Mouse (Mus musculus): ENCODE data around the gene Tmem200a. TPM values are rescaled to one million over a fixed set of nuclear protein-coding genes. Genes with fewer than 3 reads are reported as not detected.
"Not testable (repeated sequence)": the region's sequence is repeated elsewhere in the genome, so short reads cannot be mapped to it uniquely, and the experiment has no call there.

Gene Tmem200a
- polyA plus RNA-seq, 1 experiment from 2014 or later = 31.2 TPM

DNA sequence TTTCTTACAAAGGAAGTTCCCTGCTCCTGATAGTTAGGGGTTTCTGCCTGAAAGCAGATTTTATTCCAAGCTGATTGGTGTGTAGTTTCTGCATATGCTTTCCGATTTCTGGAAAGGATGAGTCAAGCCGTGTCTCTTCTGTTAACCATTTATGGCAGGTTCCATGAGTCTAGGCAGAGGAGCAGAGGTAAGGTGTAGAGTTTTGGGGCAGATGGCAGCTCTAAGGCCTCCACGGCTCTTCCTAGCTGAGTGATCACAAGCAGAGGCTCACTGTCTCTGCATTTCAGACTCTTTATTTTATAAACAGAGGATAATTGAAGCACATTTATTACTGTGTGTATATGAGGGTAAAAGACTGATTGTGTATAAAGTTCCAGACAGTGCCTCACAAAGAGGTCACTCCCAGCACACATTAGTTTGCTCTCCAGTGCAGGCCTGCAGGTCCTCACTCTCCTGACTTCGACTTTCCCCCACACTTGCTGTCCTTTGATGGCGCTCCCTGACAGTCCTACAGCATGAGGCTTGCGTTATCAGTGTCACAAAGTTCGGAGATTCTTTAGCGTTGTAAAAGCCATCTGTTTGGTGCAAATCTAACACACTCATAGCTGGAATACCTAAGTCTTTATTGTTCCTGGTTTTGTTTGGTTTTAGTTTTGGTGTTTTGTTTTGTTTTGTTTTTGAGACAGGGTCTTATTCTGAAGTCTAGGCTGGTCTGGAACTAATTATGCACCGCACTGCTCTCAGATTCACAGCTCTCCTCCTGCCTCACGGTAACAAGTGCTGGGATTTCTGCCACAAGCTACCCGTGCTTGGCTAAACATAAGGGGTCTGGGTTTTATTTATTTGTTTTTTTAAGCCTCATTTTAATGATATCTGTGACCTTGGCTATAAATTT lies 151.1 kb downstream of the Tmem200a start:
- no peaks in the 10 kb centered on the region for H3K9me3 ChIP-seq
- WGBS = 61% methylated on average over 11 of the region's 11 CpGs
- no peaks in the 10 kb centered on the region for H3K27me3 ChIP-seq
- peaks cover 23% of the 10 kb centered on the region for H3K4me1 ChIP-seq (replicated peaks)
- H3K4me2 ChIP-seq (replicated peaks) = no peak overlapping the region
- H3K27ac ChIP-seq = no peak overlapping the region
- no peak overlapping the region for H3K4me3 ChIP-seq (replicated peaks)
- no peak for ATAC-seq
- no peak overlapping the region for H3K9ac ChIP-seq (replicated peaks)
- H3K36me3 ChIP-seq = no peaks in the 10 kb centered on the region

DNA sequence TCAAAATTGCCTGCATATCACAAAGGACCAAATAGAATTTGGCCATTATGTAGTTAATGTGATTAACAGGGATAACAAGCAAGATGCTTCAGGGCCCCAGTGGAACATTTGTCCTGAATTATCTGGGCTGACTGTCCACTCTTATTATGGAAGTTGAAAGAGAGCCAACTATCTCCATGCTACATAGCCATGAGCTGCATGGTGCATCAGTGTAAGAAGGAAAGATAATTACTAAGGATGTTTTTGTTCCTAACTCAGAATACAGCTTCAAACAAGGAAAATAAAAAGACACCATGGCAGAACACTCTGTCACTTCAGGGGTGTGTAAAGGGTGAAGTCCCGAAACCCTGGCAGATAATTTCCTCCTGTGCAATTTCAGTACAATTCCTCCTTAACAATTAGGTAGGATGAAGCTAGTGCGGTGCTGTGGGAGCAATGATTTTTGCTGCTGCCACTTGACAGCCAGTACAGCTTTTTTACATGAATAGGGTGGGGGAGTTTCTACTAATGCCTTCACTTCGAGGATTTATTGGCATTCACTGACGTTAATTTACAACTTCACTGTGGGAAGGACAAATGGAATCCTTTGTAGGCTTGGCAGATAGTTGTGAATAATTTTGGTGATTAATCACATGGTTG lies 158.1 kb downstream of the Tmem200a start:
- no peaks in the 10 kb centered on the region for H3K27me3 ChIP-seq
- H3K4me2 ChIP-seq (replicated peaks) = no peak overlapping the region
- ATAC-seq = peak; percentile 34
- no peak overlapping the region for H3K4me3 ChIP-seq (replicated peaks)
- H3K4me1 ChIP-seq (replicated peaks) = peaks cover 6% of the 10 kb centered on the region; the same call in 1 of the 2 replicates
- no peak overlapping the region for H3K9ac ChIP-seq (replicated peaks)
- H3K9me3 ChIP-seq = no peaks in the 10 kb centered on the region
- H3K27ac ChIP-seq = no peak overlapping the region
- H3K36me3 ChIP-seq = no peaks in the 10 kb centered on the region
- WGBS = 35% methylated on average over 4 of the region's 4 CpGs

DNA sequence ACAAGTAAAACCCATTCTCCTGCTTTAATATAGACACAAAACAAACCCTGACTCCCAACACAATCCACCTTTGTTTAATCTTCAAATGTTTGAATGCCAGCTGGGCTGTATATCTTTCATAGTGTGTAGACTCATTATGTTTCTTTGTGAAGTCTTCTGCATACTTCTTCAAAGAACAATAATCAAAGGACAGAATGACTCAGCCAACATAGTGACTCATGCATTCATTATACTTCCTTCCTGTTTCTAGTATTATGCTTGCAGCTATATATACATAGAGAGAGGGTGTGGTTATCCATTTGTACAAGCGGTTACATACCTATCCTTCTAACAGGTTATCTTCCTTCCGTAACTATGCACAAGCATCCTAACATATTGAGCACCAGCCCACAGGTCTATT lies 160.7 kb downstream of the Tmem200a start:
- peaks cover 6% of the 10 kb centered on the region; the same call in 1 of the 2 replicates for H3K4me1 ChIP-seq (replicated peaks)
- no peaks in the 10 kb centered on the region for H3K36me3 ChIP-seq
- no peak overlapping the region for H3K27ac ChIP-seq
- no peaks in the 10 kb centered on the region for H3K27me3 ChIP-seq
- no peaks in the 10 kb centered on the region for H3K9me3 ChIP-seq
- no peak overlapping the region for H3K9ac ChIP-seq (replicated peaks)
- no peak overlapping the region for H3K4me2 ChIP-seq (replicated peaks)
- H3K4me3 ChIP-seq (replicated peaks) = no peak overlapping the region
- ATAC-seq = no peak
- 91% methylated on average over 2 of the region's 2 CpGs for WGBS

DNA sequence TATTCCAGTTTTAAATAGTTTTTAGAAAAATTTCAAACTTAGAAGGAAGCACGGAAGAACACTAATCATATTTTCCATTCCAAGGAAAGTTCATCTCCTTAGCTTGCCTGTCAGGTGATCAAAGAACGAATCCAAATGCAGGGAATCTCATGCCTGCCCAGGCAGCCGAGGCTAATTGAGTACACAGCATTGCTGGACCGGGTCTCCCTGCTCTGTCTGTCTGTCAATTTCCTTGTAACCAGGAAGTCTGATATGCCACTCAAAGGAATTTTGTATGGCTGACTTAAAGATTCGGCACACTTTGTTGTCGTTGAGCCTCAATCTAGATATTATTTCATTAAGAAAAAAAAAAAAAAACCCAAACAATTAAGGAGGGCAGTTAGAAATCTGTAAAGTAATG lies 168.6 kb downstream of the Tmem200a start:
- H3K4me1 ChIP-seq (replicated peaks) = peaks cover 5% of the 10 kb centered on the region; the same call in 1 of the 2 replicates
- H3K27me3 ChIP-seq = no peaks in the 10 kb centered on the region
- no peak overlapping the region for H3K4me2 ChIP-seq (replicated peaks)
- no peak overlapping the region for H3K27ac ChIP-seq
- H3K9ac ChIP-seq (replicated peaks) = no peak overlapping the region
- H3K36me3 ChIP-seq = no peaks in the 10 kb centered on the region
- 0 out of 2 replicates have a peak, but pooled peaks have one; percentile 66 for ATAC-seq
- H3K9me3 ChIP-seq = no peaks in the 10 kb centered on the region
- no peak overlapping the region for H3K4me3 ChIP-seq (replicated peaks)
- 30% methylated on average over 6 of the region's 6 CpGs for WGBS

DNA sequence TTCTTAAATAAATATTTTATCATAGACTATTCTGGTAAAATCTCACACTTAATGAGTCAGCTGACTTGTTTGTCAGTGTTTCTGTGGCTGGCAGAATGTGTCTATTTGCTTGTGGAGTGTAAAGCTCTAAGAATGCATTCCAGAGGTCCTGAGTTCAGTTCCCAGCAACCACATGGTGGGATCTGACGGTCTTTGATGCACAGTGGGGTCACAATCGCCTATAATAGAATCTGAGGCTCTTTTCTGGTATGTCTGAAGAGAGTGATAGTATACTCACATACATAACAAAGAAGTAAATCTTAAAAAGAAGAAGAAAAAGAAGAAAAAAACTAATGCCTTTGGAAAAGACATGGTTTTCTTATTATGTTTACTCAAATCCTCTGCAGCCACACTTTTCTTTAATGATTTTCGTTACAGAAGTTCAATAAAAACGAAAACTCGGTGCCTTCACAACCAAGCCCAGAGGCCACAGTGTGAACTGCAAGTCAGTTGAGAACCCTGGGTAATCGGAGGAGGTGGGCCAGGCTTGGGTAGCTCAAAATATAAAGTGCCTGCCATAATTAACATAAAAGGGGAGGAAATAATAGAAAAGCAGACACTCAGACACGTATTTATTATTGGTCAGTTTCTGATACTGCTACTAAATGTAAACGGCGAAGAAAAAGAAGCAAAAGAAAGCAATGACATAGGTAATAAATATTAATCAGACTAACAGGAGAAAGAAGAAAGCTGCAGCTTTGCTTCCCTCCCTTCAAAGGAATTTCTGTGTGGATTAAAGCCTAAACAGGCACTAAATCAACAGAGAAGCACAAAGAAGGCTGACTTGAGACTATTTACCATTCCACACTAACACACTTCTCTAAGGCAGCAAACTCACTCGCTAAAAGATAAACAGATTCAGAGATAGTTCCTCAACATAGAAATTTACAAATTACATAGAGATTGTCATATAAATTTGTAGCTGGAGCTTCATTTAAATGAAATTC lies 170.5 kb downstream of the Tmem200a start:
- WGBS = 26% methylated on average over 10 of the region's 10 CpGs
- no peak overlapping the region for H3K4me3 ChIP-seq (replicated peaks)
- H3K4me2 ChIP-seq (replicated peaks) = no peak overlapping the region
- H3K9ac ChIP-seq (replicated peaks) = no peak overlapping the region
- H3K4me1 ChIP-seq (replicated peaks) = peaks cover 5% of the 10 kb centered on the region; the same call in 1 of the 2 replicates
- no peaks in the 10 kb centered on the region for H3K36me3 ChIP-seq
- ATAC-seq = peak; percentile 78
- H3K9me3 ChIP-seq = no peaks in the 10 kb centered on the region
- no peaks in the 10 kb centered on the region for H3K27me3 ChIP-seq
- H3K27ac ChIP-seq = no peak overlapping the region

DNA sequence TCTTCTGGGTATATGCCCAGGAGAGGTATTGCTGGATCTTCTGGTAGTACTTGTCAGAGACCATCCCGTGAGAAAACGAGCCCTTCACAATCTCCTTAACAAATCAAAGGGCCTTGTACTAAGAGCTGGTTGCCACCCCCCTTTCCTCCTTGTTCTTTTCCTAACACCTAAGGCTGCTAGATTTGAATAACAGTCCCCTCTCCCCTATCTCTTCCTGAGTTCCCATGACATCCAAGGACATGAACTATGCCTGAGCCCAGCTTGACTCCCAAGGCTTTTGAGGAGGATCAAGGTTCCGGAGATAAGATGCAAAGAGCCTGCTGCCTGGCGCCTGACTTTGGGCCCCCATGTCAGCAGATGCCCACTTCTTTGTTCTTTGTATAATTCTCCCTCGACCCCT lies 184.7 kb downstream of the Tmem200a start:
- not testable (repeated sequence) for H3K36me3 ChIP-seq; H3K9ac ChIP-seq (replicated peaks); H3K27me3 ChIP-seq; H3K9me3 ChIP-seq; H3K27ac ChIP-seq; ATAC-seq; H3K4me3 ChIP-seq (replicated peaks); H3K4me1 ChIP-seq (replicated peaks); H3K4me2 ChIP-seq (replicated peaks)
- WGBS = 91% methylated on average over 5 of the region's 5 CpGs

DNA sequence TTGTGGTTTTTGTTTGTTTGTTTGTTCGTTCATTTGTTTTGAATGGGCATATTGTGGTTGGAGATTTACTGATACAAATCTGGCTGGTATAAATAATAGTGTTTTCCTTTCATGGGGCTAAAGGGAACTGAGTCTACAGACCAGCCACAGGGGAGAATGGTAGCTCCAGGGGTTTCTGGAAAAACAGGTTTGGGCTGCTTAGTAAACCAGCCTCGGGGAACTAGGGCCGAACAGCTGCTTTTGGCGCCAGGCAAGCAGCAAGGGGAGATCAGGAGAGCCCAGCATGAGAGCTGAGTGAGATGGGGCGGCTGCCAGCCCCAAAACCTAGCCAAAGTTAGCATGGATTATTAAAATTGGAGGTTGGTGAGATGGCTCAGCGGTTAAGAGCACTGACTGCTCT lies 191.6 kb downstream of the Tmem200a start:
- H3K4me2 ChIP-seq (replicated peaks) = no peak overlapping the region
- no peak overlapping the region for H3K4me3 ChIP-seq (replicated peaks)
- no peaks in the 10 kb centered on the region for H3K36me3 ChIP-seq
- H3K9me3 ChIP-seq = no peaks in the 10 kb centered on the region
- no peak for ATAC-seq
- no peak overlapping the region for H3K9ac ChIP-seq (replicated peaks)
- H3K4me1 ChIP-seq (replicated peaks) = no peaks in the 10 kb centered on the region
- no peaks in the 10 kb centered on the region; the same call in 1 of the 2 replicates for H3K27me3 ChIP-seq
- no peak overlapping the region for H3K27ac ChIP-seq
- WGBS = 50% methylated on average over 6 of the region's 6 CpGs

DNA sequence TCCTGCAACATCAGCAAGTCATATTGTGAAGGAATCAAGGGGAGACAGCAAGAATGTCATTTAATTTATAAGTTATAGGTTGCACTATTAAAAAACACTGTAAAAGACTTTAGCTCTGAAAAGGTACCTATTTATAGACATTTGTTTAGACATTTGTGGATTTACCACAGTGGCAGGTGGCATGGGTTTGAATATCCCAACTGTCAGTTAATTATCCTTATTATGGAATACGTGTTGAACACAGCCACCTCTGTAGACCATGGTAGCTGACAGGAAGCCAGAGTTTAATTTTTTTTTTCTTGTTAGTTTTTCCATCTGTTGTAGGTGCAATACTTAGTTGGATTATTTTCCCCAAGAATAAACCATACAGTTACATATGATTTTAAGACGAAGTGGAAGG lies 194.3 kb downstream of the Tmem200a start:
- H3K4me2 ChIP-seq (replicated peaks) = no peak overlapping the region
- no peak overlapping the region for H3K9ac ChIP-seq (replicated peaks)
- H3K27me3 ChIP-seq = no peaks in the 10 kb centered on the region
- H3K4me1 ChIP-seq (replicated peaks) = no peaks in the 10 kb centered on the region
- no peaks in the 10 kb centered on the region for H3K36me3 ChIP-seq
- H3K4me3 ChIP-seq (replicated peaks) = no peak overlapping the region
- no peak for ATAC-seq
- WGBS = 90% methylated on average over 2 of the region's 2 CpGs
- no peaks in the 10 kb centered on the region for H3K9me3 ChIP-seq
- H3K27ac ChIP-seq = no peak overlapping the region

DNA sequence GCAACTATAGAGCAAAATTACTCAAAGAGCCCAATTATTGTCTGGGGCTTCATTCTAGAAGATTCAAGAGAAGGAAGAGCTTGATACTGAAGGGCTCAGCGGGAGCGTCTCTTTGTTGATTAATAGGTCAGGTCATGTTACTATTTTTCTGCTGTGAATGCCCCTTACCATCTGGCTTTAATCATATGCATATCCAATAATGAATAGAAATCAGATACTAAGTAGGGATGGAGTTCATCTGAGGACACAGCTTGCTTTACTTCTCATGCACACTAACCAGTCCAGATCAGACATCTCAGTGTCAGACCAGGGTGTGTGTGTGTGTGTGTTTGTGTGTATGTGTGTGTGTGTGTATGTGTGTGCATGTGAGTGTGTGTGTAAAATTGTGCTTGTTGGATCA lies 201.1 kb downstream of the Tmem200a start:
- H3K4me1 ChIP-seq (replicated peaks) = peaks cover 13% of the 10 kb centered on the region
- no peaks in the 10 kb centered on the region for H3K36me3 ChIP-seq
- 31% methylated on average over 2 of the region's 2 CpGs for WGBS
- no peaks in the 10 kb centered on the region for H3K27me3 ChIP-seq
- no peak overlapping the region for H3K9ac ChIP-seq (replicated peaks)
- H3K4me3 ChIP-seq (replicated peaks) = no peak overlapping the region
- no peak overlapping the region for H3K27ac ChIP-seq
- H3K9me3 ChIP-seq = no peaks in the 10 kb centered on the region
- no peak overlapping the region for H3K4me2 ChIP-seq (replicated peaks)
- peak; percentile 79 for ATAC-seq

DNA sequence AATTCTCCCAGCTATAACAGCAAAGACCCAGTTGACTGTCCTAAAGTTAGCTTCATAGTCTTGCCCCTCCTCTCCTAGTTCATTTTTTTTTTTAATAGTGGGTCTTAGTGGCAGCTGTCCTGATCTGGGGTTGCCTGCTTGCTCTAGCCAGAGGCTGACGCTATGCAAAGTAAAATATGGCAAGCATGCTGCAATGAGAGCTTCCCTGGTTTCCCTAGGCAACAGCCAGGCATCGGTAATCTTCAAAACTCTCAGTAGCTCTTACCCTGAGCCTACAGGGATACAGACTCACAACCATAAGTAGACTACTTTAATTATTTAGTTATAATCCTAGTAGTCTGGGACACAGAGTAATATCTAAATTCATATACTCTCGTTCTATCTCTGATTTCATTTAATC lies 202.0 kb downstream of the Tmem200a start:
- Histone ChIP-seq H3K4me3 (replicated peaks) (no peak overlapping the region), H3K27me3 (no peaks in the 10 kb centered on the region), H3K4me1 (replicated peaks) (peaks cover 13% of the 10 kb centered on the region), H3K36me3 (no peaks in the 10 kb centered on the region), H3K27ac (no peak overlapping the region), H3K9me3 (no peaks in the 10 kb centered on the region), H3K4me2 (replicated peaks) (no peak overlapping the region), H3K9ac (replicated peaks) (no peak overlapping the region)
- peak; percentile 60 for ATAC-seq
- 27% methylated on average over 3 of the region's 3 CpGs for WGBS

DNA sequence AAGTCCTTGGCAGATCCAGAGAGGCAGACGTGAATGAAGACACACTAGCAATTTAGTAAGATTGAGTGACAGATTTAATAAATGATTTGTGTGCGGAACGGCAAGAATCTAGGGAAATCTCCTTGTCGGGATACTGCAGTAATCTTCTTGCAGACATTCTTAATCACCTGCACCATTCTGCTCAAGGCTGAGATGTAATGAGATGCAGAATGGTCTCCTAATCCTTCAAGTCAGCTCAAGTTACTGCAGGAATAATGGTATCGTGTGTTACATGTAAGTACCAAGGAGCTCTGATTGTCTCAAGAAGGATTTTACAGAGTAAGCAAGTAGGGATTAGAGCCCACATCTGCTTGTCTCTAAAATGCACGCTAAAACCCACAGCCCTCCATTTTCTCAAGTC lies 210.1 kb downstream of the Tmem200a start:
- no peak overlapping the region for H3K4me2 ChIP-seq (replicated peaks)
- no peak overlapping the region for H3K9ac ChIP-seq (replicated peaks)
- H3K4me1 ChIP-seq (replicated peaks) = no peaks in the 10 kb centered on the region
- no peak for ATAC-seq
- H3K36me3 ChIP-seq = no peaks in the 10 kb centered on the region
- H3K9me3 ChIP-seq = no peaks in the 10 kb centered on the region
- H3K4me3 ChIP-seq (replicated peaks) = no peak overlapping the region
- H3K27ac ChIP-seq = no peak overlapping the region
- 33% methylated on average over 6 of the region's 6 CpGs for WGBS
- no peaks in the 10 kb centered on the region for H3K27me3 ChIP-seq

All from midbrain, embryonic 13.5 days (tissue).